Mouse (Mus musculus) spleen, adult 2 months (tissue): Measurements from ENCODE around the gene Rb1.

Experiments
- CTCF ChIP-seq: fragments of 200-500 bp; IDR thresholded peaks from 2 replicates; pipeline ENCODE4 v1.5.1; 2011; ENCODE audit warnings: mild to moderate bottlenecking, inconsistent platforms; ENCODE audit not compliant: insufficient read depth, insufficient read length, insufficient replicate concordance; ENCODE audit errors: extremely low read depth
- POLR2A ChIP-seq: fragments of 200-500 bp; IDR thresholded peaks from 2 replicates; pipeline ENCODE4 v1.6.1; 2011; ENCODE audit warnings: low read depth, low read length, inconsistent platforms

GRCm38 (mm10) chr14:73322142-73322541 lies 3.5 kb downstream of the Rb1 start:
- TF ChIP-seq POLR2A (no peak), CTCF (no peak)
